Mouse (Mus musculus): ENCODE results near the gene Fut2. TPM values are rescaled to one million over a fixed set of nuclear protein-coding genes. Genes with fewer than 3 reads are reported as not detected.

Gene Fut2
- polyA plus RNA-seq, 1 experiment: not detected

GRCm38 (mm10) chr7:45697894-45698293, 31.7 kb upstream of the Fut2 start:
- Histone ChIP-seq H3K27ac (ENCODE audit: insufficient read depth, low read depth, low read length) (no peak overlapping the region), H3K4me3 (ENCODE audit: insufficient read depth, low read depth, low read length) (no peak overlapping the region), H3K4me1 (ENCODE audit: control insufficient read depth, insufficient read depth, low read length) (peaks cover 27% of the 10 kb centered on the region)
- WGBS: 89% methylated on average over 5 of the region's 7 CpGs
- TF ChIP-seq CTCF (IDR thresholded peaks at IDR 0.05; ENCODE audit: insufficient read depth, low read depth, low read length) (no peak), POLR2A (IDR thresholded peaks at IDR 0.05; ENCODE audit: insufficient read depth, low read depth, low read length) (no peak)

- Histone ChIP-seq H3K4me3 (ENCODE audit: insufficient read depth, low read depth, low read length) (no peak overlapping the region), H3K4me1 (ENCODE audit: control insufficient read depth, insufficient read depth, low read length) (peaks cover 20% of the 10 kb centered on the region), H3K27ac (ENCODE audit: insufficient read depth, low read depth, low read length) (no peak overlapping the region)
- TF ChIP-seq POLR2A (IDR thresholded peaks at IDR 0.05; ENCODE audit: insufficient read depth, low read depth, low read length): no peak
- no peak for TF ChIP-seq CTCF (IDR thresholded peaks at IDR 0.05; ENCODE audit: insufficient read depth, low read depth, low read length)
- 23% methylated on average over 6 of the region's 6 CpGs for WGBS
These were observed 28.9 kb upstream of the Fut2 start for GRCm38 (mm10) chr7:45695098-45695497.

- WGBS: 92% methylated on average over 50 of the region's 50 CpGs
- no peak within 1 kb of the TSS for H3K4me3 ChIP-seq (ENCODE audit: insufficient read depth, low read depth, low read length)
- H3K4me1 ChIP-seq (ENCODE audit: control insufficient read depth, insufficient read depth, low read length): peaks cover 20% of the 10 kb centered on the region
- no peak within 1 kb of the TSS for H3K27ac ChIP-seq (ENCODE audit: insufficient read depth, low read depth, low read length)
- TF ChIP-seq POLR2A (IDR thresholded peaks at IDR 0.05; ENCODE audit: insufficient read depth, low read depth, low read length) (no peak), CTCF (IDR thresholded peaks at IDR 0.05; ENCODE audit: insufficient read depth, low read depth, low read length) (no peak)
These were observed 27.9 kb upstream of the Fut2 start, which contains the start of gene Sec1 for GRCm38 (mm10) chr7:45693921-45694591. Gene Sec1 (minus strand): TSS chr7:45694402.

GRCm38 (mm10) chr7:45692364-45692763, 26.2 kb upstream of the Fut2 start:
- TF ChIP-seq POLR2A (IDR thresholded peaks at IDR 0.05; ENCODE audit: insufficient read depth, low read depth, low read length) (no peak), CTCF (IDR thresholded peaks at IDR 0.05; ENCODE audit: insufficient read depth, low read depth, low read length) (no peak)
- Histone ChIP-seq H3K4me3 (ENCODE audit: insufficient read depth, low read depth, low read length) (no peak overlapping the region), H3K27ac (ENCODE audit: insufficient read depth, low read depth, low read length) (no peak overlapping the region), H3K4me1 (ENCODE audit: control insufficient read depth, insufficient read depth, low read length) (peaks cover 17% of the 10 kb centered on the region)
- 87% methylated on average over 2 of the region's 2 CpGs for WGBS

- WGBS: 38% methylated on average over 11 of the region's 11 CpGs
- peaks cover 15% of the 10 kb centered on the region for H3K4me1 ChIP-seq (ENCODE audit: control insufficient read depth, insufficient read depth, low read length)
- TF ChIP-seq CTCF (IDR thresholded peaks at IDR 0.05; ENCODE audit: insufficient read depth, low read depth, low read length) (no peak), POLR2A (IDR thresholded peaks at IDR 0.05; ENCODE audit: insufficient read depth, low read depth, low read length) (no peak)
- H3K27ac ChIP-seq (ENCODE audit: insufficient read depth, low read depth, low read length): no peak overlapping the region
- no peak overlapping the region for H3K4me3 ChIP-seq (ENCODE audit: insufficient read depth, low read depth, low read length)
These were observed 23.6 kb upstream of the Fut2 start for GRCm38 (mm10) chr7:45689800-45690199.

GRCm38 (mm10) chr7:45689099-45689498, 22.9 kb upstream of the Fut2 start:
- Histone ChIP-seq H3K4me3 (ENCODE audit: insufficient read depth, low read depth, low read length) (no peak overlapping the region), H3K4me1 (ENCODE audit: control insufficient read depth, insufficient read depth, low read length) (peaks cover 13% of the 10 kb centered on the region), H3K27ac (ENCODE audit: insufficient read depth, low read depth, low read length) (no peak overlapping the region)
- 79% methylated on average over 6 of the region's 6 CpGs for WGBS
- no peak for TF ChIP-seq CTCF (IDR thresholded peaks at IDR 0.05; ENCODE audit: insufficient read depth, low read depth, low read length)
- TF ChIP-seq POLR2A (IDR thresholded peaks at IDR 0.05; ENCODE audit: insufficient read depth, low read depth, low read length): no peak

GRCm38 (mm10) chr7:45686841-45687240, 20.6 kb upstream of the Fut2 start:
- Histone ChIP-seq H3K4me3 (ENCODE audit: insufficient read depth, low read depth, low read length) (no peak overlapping the region), H3K27ac (ENCODE audit: insufficient read depth, low read depth, low read length) (no peak overlapping the region), H3K4me1 (ENCODE audit: control insufficient read depth, insufficient read depth, low read length) (peaks cover 20% of the 10 kb centered on the region)
- TF ChIP-seq CTCF (IDR thresholded peaks at IDR 0.05; ENCODE audit: insufficient read depth, low read depth, low read length) (no peak), POLR2A (IDR thresholded peaks at IDR 0.05; ENCODE audit: insufficient read depth, low read depth, low read length) (no peak)
- 83% methylated on average over 3 of the region's 3 CpGs for WGBS

- 74% methylated on average over 10 of the region's 10 CpGs for WGBS
- Histone ChIP-seq H3K27ac (ENCODE audit: insufficient read depth, low read depth, low read length) (no peak overlapping the region), H3K4me3 (ENCODE audit: insufficient read depth, low read depth, low read length) (no peak overlapping the region), H3K4me1 (ENCODE audit: control insufficient read depth, insufficient read depth, low read length) (peaks cover 17% of the 10 kb centered on the region)
- TF ChIP-seq POLR2A (IDR thresholded peaks at IDR 0.05; ENCODE audit: insufficient read depth, low read depth, low read length) (no peak), CTCF (IDR thresholded peaks at IDR 0.05; ENCODE audit: insufficient read depth, low read depth, low read length) (no peak)
These were observed 19.6 kb upstream of the Fut2 start for GRCm38 (mm10) chr7:45685811-45686210.

- Histone ChIP-seq H3K4me1 (ENCODE audit: control insufficient read depth, insufficient read depth, low read length) (peaks cover 7% of the 10 kb centered on the region), H3K4me3 (ENCODE audit: insufficient read depth, low read depth, low read length) (no peak within 1 kb of the TSS), H3K27ac (ENCODE audit: insufficient read depth, low read depth, low read length) (no peak within 1 kb of the TSS)
- TF ChIP-seq CTCF (IDR thresholded peaks at IDR 0.05; ENCODE audit: insufficient read depth, low read depth, low read length) (no peak), POLR2A (IDR thresholded peaks at IDR 0.05; ENCODE audit: insufficient read depth, low read depth, low read length) (no peak)
- 82% methylated on average over 7 of the region's 7 CpGs for WGBS
These were observed 17.3 kb upstream of the Fut2 start, which contains the start of gene Ntn5 for GRCm38 (mm10) chr7:45683396-45684050. Gene Ntn5 (plus strand): TSS chr7:45684022.

All from olfactory bulb, adult 2 months (tissue).